Mouse (Mus musculus): ENCODE data around the gene Ttc23l.
"Not testable (repeated sequence)": the region's sequence is repeated elsewhere in the genome, so short reads cannot be mapped to it uniquely, and the experiment has no call there.

The Ttc23l gene

GRCm38 (mm10) chr15:10515166-10515565 lies 43.3 kb downstream of the Ttc23l start:
- peak; percentile 51 for DNase-seq (ENCODE audit: low read depth, low spot score)

- no peak for DNase-seq (ENCODE audit: low read depth, low spot score)
These were observed 52.4 kb downstream of the Ttc23l start for GRCm38 (mm10) chr15:10506099-10506498.

GRCm38 (mm10) chr15:10500838-10501719 lies 57.4 kb downstream of the Ttc23l start:
- DNase-seq (ENCODE audit: low read depth, low spot score) = peak; percentile 80

- DNase-seq (ENCODE audit: low read depth, low spot score) = no peak
These were observed 58.4 kb downstream of the Ttc23l start for GRCm38 (mm10) chr15:10500035-10500434.

- DNase-seq (ENCODE audit: low read depth, low spot score) = no peak
These were observed 58.9 kb downstream of the Ttc23l start for GRCm38 (mm10) chr15:10499593-10499992.

- DNase-seq (ENCODE audit: low read depth, low spot score) = not testable (repeated sequence)
These were observed 61.8 kb downstream of the Ttc23l start for GRCm38 (mm10) chr15:10496696-10497095.

- DNase-seq (ENCODE audit: low read depth, low spot score) = no peak
These were observed 62.5 kb downstream of the Ttc23l start for GRCm38 (mm10) chr15:10495944-10496343.

GRCm38 (mm10) chr15:10490101-10490500 lies 68.4 kb downstream of the Ttc23l start:
- DNase-seq (ENCODE audit: low read depth, low spot score) = no peak

GRCm38 (mm10) chr15:10487246-10487645 lies 71.2 kb downstream of the Ttc23l start:
- peak; percentile 74 for DNase-seq (ENCODE audit: low read depth, low spot score)

GRCm38 (mm10) chr15:10486365-10486839 lies 72.1 kb downstream of the Ttc23l start:
- no peak for DNase-seq (ENCODE audit: low read depth, low spot score)

- peak; percentile 99 for DNase-seq (ENCODE audit: low read depth, low spot score)
These were observed 72.7 kb downstream of the Ttc23l start, which contains the start of the genes Brix1 and Rad1 for GRCm38 (mm10) chr15:10485484-10486364. Gene Brix1, minus strand, starts transcription at chr15:10485947. Gene Rad1, plus strand, starts transcription at chr15:10486018.

- no peak for DNase-seq (ENCODE audit: low read depth, low spot score)
These were observed 87.5 kb downstream of the Ttc23l start for GRCm38 (mm10) chr15:10470941-10471340.

GRCm38 (mm10) chr15:10470151-10470831 lies 88.2 kb downstream of the Ttc23l start, which contains the start of gene Dnajc21:
Gene Dnajc21, minus strand, starts transcription at chr15:10470516.
- DNase-seq (ENCODE audit: low read depth, low spot score) = peak; percentile 71

- peak; percentile 40 for DNase-seq (ENCODE audit: low read depth, low spot score)
These were observed 88.8 kb downstream of the Ttc23l start for GRCm38 (mm10) chr15:10469641-10470150.

- no peak for DNase-seq (ENCODE audit: low read depth, low spot score)
These were observed 89.7 kb downstream of the Ttc23l start for GRCm38 (mm10) chr15:10468761-10469160.

- no peak for DNase-seq (ENCODE audit: low read depth, low spot score)
These were observed 93.8 kb downstream of the Ttc23l start for GRCm38 (mm10) chr15:10464678-10465077.

GRCm38 (mm10) chr15:10463555-10463954 lies 94.9 kb downstream of the Ttc23l start:
- DNase-seq (ENCODE audit: low read depth, low spot score) = no peak

- DNase-seq (ENCODE audit: low read depth, low spot score) = no peak
These were observed 97.5 kb downstream of the Ttc23l start for GRCm38 (mm10) chr15:10460986-10461385.

All from 3T3-L1 (cell line).